Mouse (Mus musculus): ENCODE data around the gene Plbd1.

DNA sequence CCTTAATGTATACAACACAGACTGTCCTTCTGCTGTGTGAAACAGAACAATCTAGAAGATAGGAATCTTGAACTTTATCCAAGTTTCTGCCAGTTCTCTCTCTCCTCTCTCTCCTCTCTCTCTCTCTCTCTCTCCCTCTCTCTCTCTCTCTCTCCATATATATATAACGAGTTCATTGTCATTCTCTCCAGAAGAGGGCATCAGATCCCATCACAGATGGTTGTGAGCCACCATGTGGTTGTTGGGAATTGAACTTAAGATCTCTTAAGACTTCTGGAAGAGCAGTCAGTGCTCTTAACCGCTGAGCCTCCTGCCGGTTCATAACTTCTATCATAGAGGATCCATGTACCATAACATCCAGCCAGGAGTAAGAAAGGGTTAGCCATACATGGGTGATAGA lies 26.7 kb downstream of the Plbd1 start:
- no peak for TF ChIP-seq E2F4 (IDR thresholded peaks at IDR 0.05; ENCODE audit: insufficient read depth)
- TF ChIP-seq POLR2AphosphoS2 (IDR thresholded peaks at IDR 0.05; ENCODE audit: insufficient read length, low read depth): no peak
- TF ChIP-seq POLR2A (IDR thresholded peaks at IDR 0.05; ENCODE audit: insufficient read length, low read depth): no peak
- TF ChIP-seq TCF12 (IDR thresholded peaks at IDR 0.05; ENCODE audit: insufficient read depth, poor library complexity, severe bottlenecking): no peak
- TF ChIP-seq MYOG (IDR thresholded peaks at IDR 0.05; ENCODE audit: control insufficient read depth in 1 of 3, insufficient read depth in 1 of 3, insufficient read length in 2 of 3, low read depth in 2 of 3): no peak
- no peak for TF ChIP-seq USF1 (IDR thresholded peaks at IDR 0.05; ENCODE audit: low read depth)
- TF ChIP-seq MAX (IDR thresholded peaks at IDR 0.05; ENCODE audit: low read depth): no peak
- no peak for TF ChIP-seq TCF3 (IDR thresholded peaks at IDR 0.05; ENCODE audit: insufficient read length, low read depth)
- TF ChIP-seq SRF (IDR thresholded peaks at IDR 0.05; ENCODE audit: control insufficient read depth, insufficient read length, low read depth): no peak
- no peak for TF ChIP-seq CEBPB (IDR thresholded peaks at IDR 0.05; ENCODE audit: insufficient read depth, poor library complexity, severe bottlenecking)
- no peak for TF ChIP-seq MYOD1 (IDR thresholded peaks at IDR 0.05; ENCODE audit: control insufficient read depth in 1 of 3, insufficient read length in 2 of 3, low read depth in 2 of 3)
- no peak for TF ChIP-seq REST (IDR thresholded peaks at IDR 0.05; ENCODE audit: insufficient read depth, insufficient read length)

Data from myocyte (in vitro differentiated cells).